Mouse (Mus musculus) liver, adult 2 months (tissue): ENCODE results near the gene Cela1. TPM values are rescaled to one million over a fixed set of nuclear protein-coding genes. Genes with fewer than 3 reads are reported as not detected.

ENCODE experiments used
- DNase-seq: peaks from one replicate; pipeline ENCODE4 v3.0.0-alpha.2; 2011; ENCODE audit warnings: low read depth, low spot score; ENCODE audit errors: extremely low read depth
- H3K27ac ChIP-seq: fragments of 200-500 bp; replicated peaks from 2 replicates; pipeline ENCODE4 v1.5.1; 2012; ENCODE audit warnings: low read depth, mild to moderate bottlenecking, control low read depth, inconsistent platforms, low read length; ENCODE audit not compliant: insufficient read depth
- H3K27me3 ChIP-seq: fragments of 200-500 bp; 2 replicates; pipeline ENCODE4 v1.6.1; 2012; ENCODE audit warnings: mild to moderate bottlenecking, moderate library complexity, low read length, inconsistent platforms; ENCODE audit not compliant: control insufficient read depth, insufficient read depth
- H3K36me3 ChIP-seq: fragments of 200-500 bp; 2 replicates; pipeline ENCODE4 v1.6.1; 2012; ENCODE audit warnings: low read length, inconsistent platforms; ENCODE audit not compliant: control insufficient read depth, insufficient read depth
- H3K4me1 ChIP-seq: fragments of 200-500 bp; 2 replicates; pipeline ENCODE4 v1.6.1; 2011; ENCODE audit warnings: low read length; ENCODE audit not compliant: control insufficient read depth, insufficient read depth
- H3K4me3 ChIP-seq: fragments of 200-500 bp; 2 replicates; pipeline ENCODE4 v1.5.1; 2011; ENCODE audit warnings: low read depth, mild to moderate bottlenecking, control low read depth, low read length, moderate library complexity; ENCODE audit not compliant: insufficient read depth
- H3K79me2 ChIP-seq: fragments of 200-500 bp; 2 replicates; pipeline ENCODE4 v1.6.1; 2012; ENCODE audit warnings: inconsistent platforms, mild to moderate bottlenecking, low read length, moderate library complexity; ENCODE audit not compliant: control insufficient read depth, insufficient read depth
- H3K9ac ChIP-seq: fragments of 200-500 bp; 2 replicates; pipeline ENCODE4 v1.6.1; 2012; ENCODE audit warnings: low read depth, mild to moderate bottlenecking, control low read depth, inconsistent platforms, low read length
- CTCF ChIP-seq: fragments of 200-500 bp; IDR thresholded peaks from 2 replicates; pipeline ENCODE4 v1.5.1; 2011; ENCODE audit warnings: low read depth, low read length, control low read depth
- POLR2A ChIP-seq: fragments of 200-500 bp; IDR thresholded peaks from 2 replicates; pipeline ENCODE4 v1.6.1; 2011; ENCODE audit warnings: low read length, control low read depth; ENCODE audit not compliant: insufficient read depth; ENCODE audit errors: extremely low read depth
- WGBS: fragments of 180-500 bp; shearing (Covaris S2); methylation state at CpG from one replicate; pipeline ENCODE4 v1.1.7; 2018; 5-methylcytosine and 5-hydroxymethylcytosine counted together
- polyA plus RNA-seq: library from polyadenylated mRNA; depleted of rRNA; stranded (reverse); fragments of >200 nt; gene quantifications from 2 replicates; pipeline ENCODE4 v1.2.3, GENCODE M21; 2012; rRNA removed
- total RNA-seq: library from RNA; depleted of rRNA; stranded (reverse); fragments of >200 nt; gene quantifications from 2 replicates; pipeline ENCODE4 v1.2.3, GENCODE M21; 2014; rRNA removed

The Cela1 gene
- total RNA-seq (54.6 and 199 TPM in 2 replicates), polyA plus RNA-seq (58.3 and 69.1 TPM in 2 replicates)

DNA sequence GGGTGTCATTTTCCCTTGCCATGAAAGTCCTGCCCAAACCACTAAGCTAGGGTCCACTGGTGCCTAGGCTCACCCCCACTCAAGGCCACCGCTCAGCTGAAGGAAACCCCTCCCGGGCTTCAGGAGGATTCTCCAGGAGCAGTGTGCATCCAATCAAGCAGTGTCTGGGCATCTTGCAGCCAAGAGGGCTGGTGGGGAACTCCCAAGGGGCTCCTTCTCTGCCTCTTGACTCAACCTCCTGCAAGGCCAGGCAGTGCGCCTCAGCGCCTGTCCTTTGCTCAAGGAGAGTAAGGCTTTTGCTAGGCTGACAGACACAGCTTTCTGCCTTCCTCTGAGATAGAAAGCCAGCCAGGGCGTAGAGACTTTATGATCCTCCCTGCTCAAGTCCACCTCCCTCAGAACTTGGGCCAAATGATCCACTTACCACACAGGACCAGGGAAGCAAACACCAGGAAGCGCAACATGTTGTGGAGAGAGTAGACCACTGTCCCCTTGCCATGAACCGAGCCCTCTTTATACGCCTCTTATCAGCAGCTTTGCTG is at the start of gene Cela1:
Cela1 (minus strand) TSS at position 492 of the 542 bp plus-strand sequence.
- 79% methylated on average over 8 of the region's 8 CpGs for WGBS
- H3K4me1 ChIP-seq = no peaks in the 10 kb centered on the region
- H3K36me3 ChIP-seq = no peaks in the 10 kb centered on the region
- DNase-seq = no peak
- H3K79me2 ChIP-seq = no peaks in the 10 kb centered on the region
- no peaks in the 10 kb centered on the region for H3K27me3 ChIP-seq
- H3K9ac ChIP-seq = no peak within 1 kb of the TSS
- H3K4me3 ChIP-seq = no peak within 1 kb of the TSS
- H3K27ac ChIP-seq = no peak within 1 kb of the TSS
- no peak for TF ChIP-seq CTCF

DNA sequence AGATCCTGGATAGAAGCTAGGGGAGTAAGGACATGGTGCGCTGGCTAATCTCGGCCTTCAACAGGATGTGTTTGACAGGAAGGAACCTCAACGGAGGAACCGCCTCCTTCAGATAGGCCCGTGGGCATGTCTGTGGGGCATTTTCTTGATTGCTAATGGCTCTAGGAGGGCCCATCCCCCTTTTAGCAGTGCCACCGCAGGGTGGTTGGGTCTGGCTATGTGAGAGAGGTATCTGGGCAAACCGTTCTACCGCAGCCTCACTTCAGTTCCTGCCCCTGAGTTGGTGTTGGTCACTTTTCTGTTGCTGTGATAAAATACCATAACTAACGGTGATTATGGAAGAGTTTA is 48.2 kb upstream of the Cela1 start:
- H3K27me3 ChIP-seq = no peaks in the 10 kb centered on the region
- H3K4me3 ChIP-seq = no peak overlapping the region
- H3K36me3 ChIP-seq = no peaks in the 10 kb centered on the region
- no peaks in the 10 kb centered on the region for H3K79me2 ChIP-seq
- DNase-seq = no peak
- H3K4me1 ChIP-seq = no peaks in the 10 kb centered on the region
- no peak overlapping the region for H3K9ac ChIP-seq
- H3K27ac ChIP-seq = no peak overlapping the region
- TF ChIP-seq POLR2A = no peak
- TF ChIP-seq CTCF = no peak
- 81% methylated on average over 9 of the region's 9 CpGs for WGBS

DNA sequence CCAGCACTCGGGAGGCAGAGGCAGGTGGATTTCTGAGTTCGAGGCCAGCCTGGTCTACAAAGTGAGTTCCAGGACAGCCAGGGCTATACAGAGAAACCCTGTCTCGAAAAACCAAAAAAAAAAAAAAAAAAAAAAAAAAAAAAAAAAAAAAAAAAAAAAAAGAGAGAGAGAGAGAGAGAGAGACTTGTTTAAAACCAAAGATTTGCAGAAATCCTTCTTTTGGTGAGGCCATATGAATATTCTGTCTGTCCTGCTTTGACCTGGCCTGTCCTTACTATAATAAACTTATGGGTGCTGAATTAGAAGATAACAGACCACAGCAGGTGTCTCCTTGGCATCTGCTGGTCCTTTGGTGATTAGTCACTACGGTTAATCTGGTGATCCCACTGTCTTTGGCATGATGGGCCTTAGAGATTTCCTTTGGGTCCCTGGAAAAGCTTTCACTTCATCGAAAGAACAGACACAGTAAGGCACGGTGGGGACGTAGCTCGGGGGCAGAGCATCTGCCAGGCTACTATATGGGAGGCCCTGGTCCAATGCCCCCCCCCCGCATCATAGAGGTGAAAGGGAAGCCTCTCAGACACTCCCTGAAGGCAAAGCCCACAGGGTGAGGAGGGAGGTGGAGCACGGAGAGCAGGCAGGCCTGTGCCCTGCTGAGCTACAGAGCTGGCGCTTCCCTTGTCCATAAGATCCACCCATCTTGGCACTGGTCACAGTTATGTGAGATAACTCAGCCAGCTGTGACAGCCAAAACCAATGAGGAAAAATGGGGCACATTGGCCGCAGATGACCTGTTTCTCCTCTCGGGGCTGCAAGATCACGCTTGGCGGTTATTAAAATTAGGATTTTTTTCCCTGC is 47.6 kb upstream of the Cela1 start:
- Histone ChIP-seq H3K27me3 (no peaks in the 10 kb centered on the region), H3K4me1 (no peaks in the 10 kb centered on the region), H3K36me3 (no peaks in the 10 kb centered on the region), H3K9ac (no peak overlapping the region), H3K79me2 (no peaks in the 10 kb centered on the region), H3K4me3 (no peak overlapping the region), H3K27ac (no peak overlapping the region)
- TF ChIP-seq CTCF (no peak), POLR2A (no peak)
- peak; percentile 24 for DNase-seq
- 88% methylated on average over 14 of the region's 15 CpGs for WGBS

DNA sequence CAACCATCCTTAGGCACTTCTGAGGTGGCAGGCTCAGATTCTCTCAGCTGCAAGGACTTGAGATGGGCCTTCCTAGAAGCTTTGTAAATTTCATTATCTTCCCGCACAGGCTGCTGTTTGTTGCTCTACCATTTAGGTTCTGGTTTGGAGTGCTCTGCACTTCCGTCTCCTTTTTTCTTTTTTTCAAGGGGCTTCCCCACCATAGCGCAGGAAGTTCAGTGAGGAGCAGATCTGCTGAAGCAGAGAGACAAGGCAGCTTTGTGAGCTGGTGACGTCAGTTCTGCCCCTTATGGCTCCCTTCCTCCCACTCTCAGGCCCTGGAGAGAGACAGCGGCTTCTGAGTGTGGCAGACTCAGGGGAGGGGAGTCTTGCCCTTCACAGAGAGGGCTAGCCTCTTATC is 44.9 kb upstream of the Cela1 start:
- TF ChIP-seq POLR2A (no peak), CTCF (no peak)
- H3K4me1 ChIP-seq = no peaks in the 10 kb centered on the region

DNA sequence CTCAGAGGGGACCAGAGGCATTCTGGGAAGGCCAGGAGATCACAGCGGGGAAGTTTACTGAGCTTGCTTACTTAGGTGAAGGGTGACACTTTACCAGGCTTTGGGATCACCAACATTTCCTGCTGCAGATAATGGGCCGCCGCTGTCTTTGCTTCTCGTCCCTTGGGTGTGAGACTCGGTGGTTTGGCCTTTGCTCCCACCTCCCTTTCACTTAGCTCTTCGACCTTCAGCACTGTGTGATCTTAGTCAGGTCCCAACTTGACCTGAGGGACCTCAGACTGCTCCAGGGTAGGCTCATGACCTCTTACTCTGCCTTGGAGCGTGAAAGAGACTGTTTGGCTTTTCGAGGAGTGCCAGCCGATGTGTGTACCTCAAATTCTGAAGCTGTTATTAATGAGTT is 43.4 kb upstream of the Cela1 start:
- Histone ChIP-seq H3K9ac (no peak overlapping the region), H3K4me3 (no peak overlapping the region), H3K27me3 (peaks cover 10% of the 10 kb centered on the region), H3K79me2 (no peaks in the 10 kb centered on the region), H3K36me3 (no peaks in the 10 kb centered on the region), H3K27ac (no peak overlapping the region), H3K4me1 (no peaks in the 10 kb centered on the region)
- 53% methylated on average over 9 of the region's 9 CpGs for WGBS
- DNase-seq = no peak
- TF ChIP-seq CTCF = no peak
- TF ChIP-seq POLR2A = no peak

More for the DNA sequence above, 44.9 kb upstream of the Cela1 start:
- Histone ChIP-seq H3K9ac (no peak overlapping the region), H3K36me3 (no peaks in the 10 kb centered on the region), H3K27ac (no peak overlapping the region), H3K27me3 (peaks cover 10% of the 10 kb centered on the region), H3K4me3 (no peak overlapping the region), H3K79me2 (no peaks in the 10 kb centered on the region)
- WGBS = 71% methylated on average over 5 of the region's 5 CpGs
- DNase-seq = peak; percentile 31
